Mouse (Mus musculus): ENCODE results near the gene Arhgef1. TPM values are rescaled to one million over a fixed set of nuclear protein-coding genes. Genes with fewer than 3 reads are reported as not detected.

Gene Arhgef1
- polyA plus RNA-seq, 2 experiments, result 109 to 256 TPM

GRCm38 (mm10) chr7:24877588-24877987 lies 25.1 kb upstream of the Arhgef1 start:
- Histone ChIP-seq H3K4me2 (replicated peaks; ENCODE audit: low read depth, low read length, severe bottlenecking) (no peak overlapping the region), H3K4me3 (replicated peaks; ENCODE audit: low read length) (no peak overlapping the region), H3K36me3 (ENCODE audit: control insufficient read depth, insufficient read depth, low read length) (no peaks in the 10 kb centered on the region), H3K9ac (ENCODE audit: low read depth, low read length, severe bottlenecking) (no peak overlapping the region), H3K27me3 (ENCODE audit: control insufficient read depth, insufficient read depth, low read length) (no peaks in the 10 kb centered on the region), H3K4me1 (ENCODE audit: control insufficient read depth, insufficient read depth, low read length) (no peaks in the 10 kb centered on the region), H3K9me3 (ENCODE audit: control insufficient read depth, low read length) (no peaks in the 10 kb centered on the region), H3K27ac (replicated peaks; ENCODE audit: low read depth, low read length) (no peak overlapping the region)
- WGBS, result 44% methylated on average over 3 of the region's 3 CpGs
- TF ChIP-seq POLR2A (IDR thresholded peaks at IDR 0.05; ENCODE audit: borderline replicate concordance, extremely low read depth, insufficient read depth, insufficient read length), result no peak
- DNase-seq (ENCODE audit: low spot score), result no peak
- ATAC-seq (ENCODE audit: low FRiP score, low read depth), result no peak

- ATAC-seq (ENCODE audit: low FRiP score, low read depth) (no peak), DNase-seq (ENCODE audit: low spot score) (no peak)
- Histone ChIP-seq H3K27me3 (ENCODE audit: control insufficient read depth, insufficient read depth, low read length) (no peaks in the 10 kb centered on the region), H3K36me3 (ENCODE audit: control insufficient read depth, insufficient read depth, low read length) (no peaks in the 10 kb centered on the region), H3K27ac (replicated peaks; ENCODE audit: low read depth, low read length) (no peak overlapping the region), H3K9me3 (ENCODE audit: control insufficient read depth, low read length) (no peaks in the 10 kb centered on the region), H3K4me2 (replicated peaks; ENCODE audit: low read depth, low read length, severe bottlenecking) (no peak overlapping the region), H3K9ac (ENCODE audit: low read depth, low read length, severe bottlenecking) (no peak overlapping the region), H3K4me3 (replicated peaks; ENCODE audit: low read length) (no peak overlapping the region), H3K4me1 (ENCODE audit: control insufficient read depth, insufficient read depth, low read length) (no peaks in the 10 kb centered on the region)
- WGBS, result 44% methylated on average over 2 of the region's 2 CpGs
- TF ChIP-seq POLR2A (IDR thresholded peaks at IDR 0.05; ENCODE audit: borderline replicate concordance, extremely low read depth, insufficient read depth, insufficient read length), result no peak
Observed at GRCm38 (mm10) chr7:24879620-24880019, 23.1 kb upstream of the Arhgef1 start.

- TF ChIP-seq POLR2A (IDR thresholded peaks at IDR 0.05; ENCODE audit: borderline replicate concordance, extremely low read depth, insufficient read depth, insufficient read length), result no peak
- no peaks in the 10 kb centered on the region for H3K9me3 ChIP-seq (ENCODE audit: control insufficient read depth, low read length)
- no peak for DNase-seq (ENCODE audit: low spot score)
- H3K27ac ChIP-seq (replicated peaks; ENCODE audit: low read depth, low read length), result no peak overlapping the region
- 94% methylated on average over 9 of the region's 9 CpGs for WGBS
- no peaks in the 10 kb centered on the region for H3K27me3 ChIP-seq (ENCODE audit: control insufficient read depth, insufficient read depth, low read length)
- H3K4me3 ChIP-seq (replicated peaks; ENCODE audit: low read length), result no peak overlapping the region
- H3K9ac ChIP-seq (ENCODE audit: low read depth, low read length, severe bottlenecking), result no peak overlapping the region
- peaks cover 23% of the 10 kb centered on the region for H3K36me3 ChIP-seq (ENCODE audit: control insufficient read depth, insufficient read depth, low read length)
- peaks cover 16% of the 10 kb centered on the region for H3K4me1 ChIP-seq (ENCODE audit: control insufficient read depth, insufficient read depth, low read length)
- ATAC-seq (ENCODE audit: low FRiP score, low read depth), result no peak
- no peak overlapping the region for H3K4me2 ChIP-seq (replicated peaks; ENCODE audit: low read depth, low read length, severe bottlenecking)
Observed at GRCm38 (mm10) chr7:24882416-24883199, 20.1 kb upstream of the Arhgef1 start.

GRCm38 (mm10) chr7:24883896-24884692 lies 18.6 kb upstream of the Arhgef1 start, which contains the start of gene Rps19:
Rps19 (plus strand) TSS chr7:24884371.
- H3K9ac ChIP-seq (ENCODE audit: low read depth, low read length, severe bottlenecking), result peak within 1 kb of the TSS; percentile 100
- peak within 1 kb of the TSS; percentile 65 for H3K4me2 ChIP-seq (replicated peaks; ENCODE audit: low read depth, low read length, severe bottlenecking)
- no peaks in the 10 kb centered on the region for H3K9me3 ChIP-seq (ENCODE audit: control insufficient read depth, low read length)
- H3K4me1 ChIP-seq (ENCODE audit: control insufficient read depth, insufficient read depth, low read length), result peaks cover 16% of the 10 kb centered on the region
- peak within 1 kb of the TSS; percentile 88 for H3K27ac ChIP-seq (replicated peaks; ENCODE audit: low read depth, low read length)
- ATAC-seq (ENCODE audit: low FRiP score, low read depth), result peak; percentile 93
- under 1% methylated on average over 56 of the region's 57 CpGs for WGBS
- H3K36me3 ChIP-seq (ENCODE audit: control insufficient read depth, insufficient read depth, low read length), result peaks cover 38% of the 10 kb centered on the region
- H3K4me3 ChIP-seq (replicated peaks; ENCODE audit: low read length), result peak within 1 kb of the TSS; percentile 100
- DNase-seq (ENCODE audit: low spot score), result peak; percentile 99
- TF ChIP-seq POLR2A (IDR thresholded peaks at IDR 0.05; ENCODE audit: borderline replicate concordance, extremely low read depth, insufficient read depth, insufficient read length), result peak; percentile 96
- H3K27me3 ChIP-seq (ENCODE audit: control insufficient read depth, insufficient read depth, low read length), result no peaks in the 10 kb centered on the region

GRCm38 (mm10) chr7:24884693-24885291 lies 17.9 kb upstream of the Arhgef1 start:
- peaks cover 16% of the 10 kb centered on the region for H3K4me1 ChIP-seq (ENCODE audit: control insufficient read depth, insufficient read depth, low read length)
- WGBS, result 2% methylated on average over 46 of the region's 47 CpGs
- H3K27ac ChIP-seq (replicated peaks; ENCODE audit: low read depth, low read length), result peak overlapping the region; percentile 88
- TF ChIP-seq POLR2A (IDR thresholded peaks at IDR 0.05; ENCODE audit: borderline replicate concordance, extremely low read depth, insufficient read depth, insufficient read length), result no peak
- H3K9me3 ChIP-seq (ENCODE audit: control insufficient read depth, low read length), result no peaks in the 10 kb centered on the region
- peak overlapping the region; percentile 100 for H3K9ac ChIP-seq (ENCODE audit: low read depth, low read length, severe bottlenecking)
- H3K4me3 ChIP-seq (replicated peaks; ENCODE audit: low read length), result peak overlapping the region; percentile 100
- H3K36me3 ChIP-seq (ENCODE audit: control insufficient read depth, insufficient read depth, low read length), result peaks cover 45% of the 10 kb centered on the region
- peak overlapping the region; percentile 65 for H3K4me2 ChIP-seq (replicated peaks; ENCODE audit: low read depth, low read length, severe bottlenecking)
- no peak for DNase-seq (ENCODE audit: low spot score)
- no peaks in the 10 kb centered on the region for H3K27me3 ChIP-seq (ENCODE audit: control insufficient read depth, insufficient read depth, low read length)
- ATAC-seq (ENCODE audit: low FRiP score, low read depth), result no peak
